27 mouse cellular contexts compared by ENCODE assay signal in genomic region chr5:18456196-18456595, GRCm38 (mm10).
"Had no signal": no experiment of that assay in that cellular context is flagged by ENCODE, and none has a peak within 500 bp of the region (broad histone marks: within the 10 kb centered on the region; RNA-seq: fewer than 3 reads in every experiment).

No protein-coding gene starts in this region.

- DNase-seq: gastrocnemius, adult 2 months; gastrocnemius, postnatal 10 days; gastrocnemius, postnatal 25 days; heart, adult 18-20 months; heart, postnatal 10 days; heart, postnatal 4 days; kidney, adult 18-20 months; kidney, adult 8-10 months; kidney, postnatal 10 days; kidney, postnatal 25 days; kidney, postnatal 4 days; liver; liver, embryonic 13.5 days had no signal

- H3K36me3 ChIP-seq: heart, embryonic 10.5 days; heart, embryonic 12.5 days; hindbrain, embryonic 10.5 days; hindbrain, embryonic 12.5 days; intestine, embryonic 15.5 days; limb, embryonic 10.5 days; limb, embryonic 12.5 days; liver, embryonic 13.5 days; liver, embryonic 15.5 days had no signal

- H3K27me3 ChIP-seq: heart, embryonic 12.5 days; hindbrain, embryonic 12.5 days; intestine, embryonic 15.5 days; limb, embryonic 12.5 days; liver, embryonic 13.5 days; liver, embryonic 15.5 days had no signal

- H3K4me3 ChIP-seq: gastrocnemius, adult 2 months; heart, embryonic 10.5 days; heart, embryonic 12.5 days; hindbrain, embryonic 10.5 days; hindbrain, embryonic 12.5 days; intestine, embryonic 15.5 days; layer of hippocampus, adult 2 months; limb, embryonic 10.5 days; limb, embryonic 12.5 days; liver, embryonic 13.5 days; liver, embryonic 15.5 days had no signal

- H3K4me1 ChIP-seq: heart, embryonic 10.5 days; heart, embryonic 12.5 days; hindbrain, embryonic 10.5 days; hindbrain, embryonic 12.5 days; intestine, embryonic 15.5 days; limb, embryonic 12.5 days; liver, embryonic 13.5 days; liver, embryonic 15.5 days had no signal

- ATAC-seq: hindbrain, embryonic 16.5 days; inflammation-experienced regulatory T-cells, adult 6 months; intestine, embryonic 15.5 days; intestine, postnatal 0 days had no signal

- H3K4me2 ChIP-seq: heart, embryonic 12.5 days; hindbrain, embryonic 12.5 days; hindbrain, embryonic 14.5 days; intestine, embryonic 15.5 days; limb, embryonic 12.5 days; liver, embryonic 11.5 days; liver, embryonic 13.5 days; liver, embryonic 15.5 days had no signal

- H3K9ac ChIP-seq: heart, embryonic 12.5 days; hindbrain, embryonic 12.5 days; hindbrain, embryonic 14.5 days; intestine, embryonic 15.5 days; limb, embryonic 12.5 days; liver, embryonic 13.5 days; liver, embryonic 15.5 days had no signal

- H3K9me3 ChIP-seq: heart, embryonic 10.5 days; heart, embryonic 12.5 days; hindbrain, embryonic 10.5 days; hindbrain, embryonic 12.5 days; intestine, embryonic 15.5 days; limb, embryonic 10.5 days; limb, embryonic 12.5 days; liver, embryonic 13.5 days; liver, embryonic 15.5 days had no signal

- H3K27ac ChIP-seq: gastrocnemius, adult 2 months; heart, embryonic 10.5 days; hindbrain, embryonic 10.5 days; hindbrain, embryonic 12.5 days; hindbrain, embryonic 14.5 days; intestine, embryonic 15.5 days; layer of hippocampus, adult 2 months; limb, embryonic 10.5 days; limb, embryonic 12.5 days; liver, embryonic 13.5 days; liver, embryonic 15.5 days had no signal
